Mouse (Mus musculus) forebrain, embryonic 11.5 days (tissue): Measurements from ENCODE around the gene Nipal3. TPM values are rescaled to one million over a fixed set of nuclear protein-coding genes. Genes with fewer than 3 reads are reported as not detected.

Experiments used
- ATAC-seq: fragments of 200-750 bp; cut with Nextera tagmentation; replicated peaks from 2 replicates; pipeline ENCODE4 v1.8.0; 2017; ENCODE audit warnings: moderate TSS enrichment; ENCODE audit not compliant: low FRiP score
- DNase-seq: peaks from one replicate; pipeline ENCODE4 v3.0.0-alpha.2; 2017; ENCODE audit warnings: low spot score
- H3K27ac ChIP-seq: fragments of 300-500 bp; sonication (generic); 2 replicates; pipeline ENCODE4 v1.5.1; 2014; ENCODE audit warnings: low read depth, low read length
- H3K27me3 ChIP-seq: fragments of 300-500 bp; sonication (generic); 2 replicates; pipeline ENCODE4 v1.6.1; 2014; ENCODE audit warnings: mild to moderate bottlenecking, low read length, mixed read lengths; ENCODE audit not compliant: control insufficient read depth, insufficient read depth
- H3K36me3 ChIP-seq: fragments of 300-500 bp; sonication (generic); 2 replicates; pipeline ENCODE4 v1.6.1; 2014; ENCODE audit warnings: mild to moderate bottlenecking, low read length, moderate library complexity, mixed read lengths; ENCODE audit not compliant: control insufficient read depth, insufficient read depth
- H3K4me1 ChIP-seq: fragments of 300-500 bp; sonication (generic); replicated peaks from 2 replicates; pipeline ENCODE4 v1.6.1; 2014; ENCODE audit warnings: low read length, mixed read lengths; ENCODE audit not compliant: control insufficient read depth, insufficient read depth
- H3K4me2 ChIP-seq: fragments of 300-500 bp; sonication (generic); 2 replicates; pipeline ENCODE4 v1.6.1; 2014; ENCODE audit warnings: low read depth, mild to moderate bottlenecking, low read length, moderate library complexity, mixed read lengths; ENCODE audit not compliant: severe bottlenecking
- H3K4me3 ChIP-seq: fragments of 300-500 bp; sonication (generic); 2 replicates; pipeline ENCODE4 v1.5.1; 2014; ENCODE audit warnings: low read depth, low read length
- H3K9ac ChIP-seq: fragments of 300-500 bp; sonication (generic); 2 replicates; pipeline ENCODE4 v1.6.1; 2014; ENCODE audit warnings: low read length
- H3K9me3 ChIP-seq: fragments of 300-500 bp; sonication (generic); 2 replicates; pipeline ENCODE4 v1.6.1; 2016; ENCODE audit warnings: low read length, mixed read lengths; ENCODE audit not compliant: control insufficient read depth
- WGBS: fragments of 180-500 bp; shearing (Covaris S2); extraction: QIAGEN DNeasy Blood & Tissue Kit; methylation state at CpG from one replicate; pipeline ENCODE4 v1.1.7; 2014; 5-methylcytosine and 5-hydroxymethylcytosine counted together
- polyA plus RNA-seq: library from polyadenylated mRNA; unstranded; fragments of >200 nt; fragmentation: Nextera tagmentation; extraction: Ambion mirVana; gene quantifications from 2 replicates; pipeline ENCODE4 v1.2.1, GENCODE M21; 2014

Gene Nipal3
- polyA plus RNA-seq, 1 experiment from 2014 or later: 3.0 TPM

GRCm38 (mm10) chr4:135495810-135496209, 972 bp upstream of the Nipal3 start:
- Histone ChIP-seq H3K4me2 (peak overlapping the region; percentile 24; the same call in 1 of the 2 replicates), H3K36me3 (no peaks in the 10 kb centered on the region), H3K27me3 (no peaks in the 10 kb centered on the region), H3K27ac (no peak overlapping the region), H3K4me3 (peak overlapping the region; percentile 59; the same call in 1 of the 2 replicates), H3K4me1 (peaks cover 6% of the 10 kb centered on the region; the same call in 1 of the 2 replicates), H3K9ac (no peak overlapping the region), H3K9me3 (no peaks in the 10 kb centered on the region; the same call in 1 of the 2 replicates)
- ATAC-seq (no peak), DNase-seq (peak; percentile 78)
- WGBS: 8% methylated on average over 18 of the region's 18 CpGs

GRCm38 (mm10) chr4:135495397-135495791, 556 bp upstream of the Nipal3 start:
- Histone ChIP-seq H3K9me3 (no peaks in the 10 kb centered on the region; the same call in 1 of the 2 replicates), H3K9ac (peak overlapping the region; percentile 47; the same call in 1 of the 2 replicates), H3K4me1 (peaks cover 6% of the 10 kb centered on the region; the same call in 1 of the 2 replicates), H3K36me3 (no peaks in the 10 kb centered on the region), H3K27ac (no peak overlapping the region), H3K27me3 (no peaks in the 10 kb centered on the region), H3K4me2 (peak overlapping the region; percentile 96), H3K4me3 (peak overlapping the region; percentile 59)
- whole genome bisulfite sequencing: 12% methylated on average over 9 of the region's 9 CpGs
- no peak for DNase-seq
- ATAC-seq: no peak

GRCm38 (mm10) chr4:135493691-135494520, 932 bp downstream of the Nipal3 start:
- Histone ChIP-seq H3K4me1 (peaks cover 6% of the 10 kb centered on the region; the same call in 1 of the 2 replicates), H3K4me3 (peak overlapping the region; percentile 59), H3K27me3 (no peaks in the 10 kb centered on the region), H3K36me3 (no peaks in the 10 kb centered on the region), H3K4me2 (peak overlapping the region; percentile 96), H3K27ac (no peak overlapping the region), H3K9me3 (no peaks in the 10 kb centered on the region), H3K9ac (peak overlapping the region; percentile 23)
- WGBS: 2% methylated on average over 33 of the region's 33 CpGs
- DNase-seq: peak; percentile 71
- ATAC-seq: no peak

GRCm38 (mm10) chr4:135493271-135493670, 1.6 kb downstream of the Nipal3 start:
- 51% methylated on average over 4 of the region's 4 CpGs for WGBS

GRCm38 (mm10) chr4:135489256-135489655, 5.6 kb downstream of the Nipal3 start:
- Histone ChIP-seq H3K4me1 (peaks cover 3% of the 10 kb centered on the region; the same call in 1 of the 2 replicates), H3K4me3 (no peak overlapping the region), H3K9ac (no peak overlapping the region), H3K4me2 (no peak overlapping the region), H3K9me3 (no peaks in the 10 kb centered on the region), H3K27ac (no peak overlapping the region), H3K36me3 (no peaks in the 10 kb centered on the region), H3K27me3 (no peaks in the 10 kb centered on the region)
- WGBS: 86% methylated on average over 7 of the region's 7 CpGs
- ATAC-seq (no peak), DNase-seq (no peak)

More at GRCm38 (mm10) chr4:135493271-135493670, 1.6 kb downstream of the Nipal3 start:
- Histone ChIP-seq H3K4me3 (no peak overlapping the region), H3K9me3 (no peaks in the 10 kb centered on the region), H3K4me2 (peak overlapping the region; percentile 96; the same call in 1 of the 2 replicates), H3K9ac (no peak overlapping the region), H3K27me3 (no peaks in the 10 kb centered on the region), H3K4me1 (peaks cover 6% of the 10 kb centered on the region; the same call in 1 of the 2 replicates), H3K36me3 (no peaks in the 10 kb centered on the region), H3K27ac (no peak overlapping the region)
- no peak for DNase-seq
- ATAC-seq: no peak

- Histone ChIP-seq H3K4me2 (no peak overlapping the region), H3K4me1 (no peaks in the 10 kb centered on the region), H3K27ac (no peak overlapping the region), H3K27me3 (no peaks in the 10 kb centered on the region), H3K9ac (no peak overlapping the region), H3K4me3 (no peak overlapping the region), H3K36me3 (no peaks in the 10 kb centered on the region), H3K9me3 (no peaks in the 10 kb centered on the region)
- no peak for DNase-seq
- 89% methylated on average over 11 of the region's 11 CpGs for WGBS
- no peak for ATAC-seq
Observed at GRCm38 (mm10) chr4:135486352-135486751, 8.5 kb downstream of the Nipal3 start.

- 84% methylated on average over 10 of the region's 10 CpGs for WGBS
- no peaks in the 10 kb centered on the region for H3K9me3 ChIP-seq
- no peaks in the 10 kb centered on the region for H3K4me1 ChIP-seq
- H3K36me3 ChIP-seq: no peaks in the 10 kb centered on the region
- no peaks in the 10 kb centered on the region for H3K27me3 ChIP-seq
- H3K9ac ChIP-seq: no peak overlapping the region
- no peak overlapping the region for H3K4me2 ChIP-seq
- H3K27ac ChIP-seq: no peak overlapping the region
- ATAC-seq (no peak), DNase-seq (no peak)
- H3K4me3 ChIP-seq: no peak overlapping the region
Observed at GRCm38 (mm10) chr4:135485086-135485485, 9.8 kb downstream of the Nipal3 start.

GRCm38 (mm10) chr4:135480370-135480769, 14.5 kb downstream of the Nipal3 start:
- H3K36me3 ChIP-seq: no peaks in the 10 kb centered on the region
- no peak overlapping the region for H3K4me2 ChIP-seq
- DNase-seq (no peak), ATAC-seq (no peak)
- no peaks in the 10 kb centered on the region for H3K9me3 ChIP-seq
- H3K27ac ChIP-seq: no peak overlapping the region
- H3K4me1 ChIP-seq: no peaks in the 10 kb centered on the region
- no peaks in the 10 kb centered on the region for H3K27me3 ChIP-seq
- no peak overlapping the region for H3K4me3 ChIP-seq
- whole genome bisulfite sequencing: 80% methylated on average over 9 of the region's 9 CpGs
- no peak overlapping the region for H3K9ac ChIP-seq
